Mouse (Mus musculus) cerebellum, adult 2 months (tissue): ENCODE results near the gene Cox16. TPM values are rescaled to one million over a fixed set of nuclear protein-coding genes. Genes with fewer than 3 reads are reported as not detected.
"Not testable (repeated sequence)": the region's sequence is repeated elsewhere in the genome, so short reads cannot be mapped to it uniquely, and the experiment has no call there.

Experiments used
- DNase-seq, 2 experiments: peaks; one replicate each; pipeline ENCODE4 v3.0.0; 2021
- H3K27ac ChIP-seq: fragments of 200-500 bp; 2 replicates; pipeline ENCODE4 v1.5.1; 2012; ENCODE audit warnings: low read length, control low read depth, inconsistent platforms; ENCODE audit not compliant: insufficient read depth
- H3K27me3 ChIP-seq: fragments of 200-500 bp; 2 replicates; pipeline ENCODE4 v1.6.1; 2012; ENCODE audit warnings: inconsistent platforms, mild to moderate bottlenecking, low read length, moderate library complexity; ENCODE audit not compliant: control insufficient read depth, insufficient read depth
- H3K4me1 ChIP-seq: fragments of 200-500 bp; 2 replicates; pipeline ENCODE4 v1.6.1; 2011; ENCODE audit warnings: low read length; ENCODE audit not compliant: control insufficient read depth, insufficient read depth
- H3K4me3 ChIP-seq: fragments of 200-500 bp; replicated peaks from 2 replicates; pipeline ENCODE3; 2011; ENCODE audit warnings: mild to moderate bottlenecking, low read depth, low read length, control low read depth; ENCODE audit not compliant: insufficient read depth
- CTCF ChIP-seq: fragments of 200-500 bp; IDR thresholded peaks from 2 replicates; pipeline ENCODE4 v1.5.1; 2011; ENCODE audit warnings: low read depth, mild to moderate bottlenecking, control low read depth, low read length, moderate library complexity, borderline replicate concordance; ENCODE audit not compliant: insufficient read depth
- POLR2A ChIP-seq: fragments of 200-500 bp; IDR thresholded peaks from 2 replicates; pipeline ENCODE4 v1.6.1; 2011; ENCODE audit warnings: low read length, control low read depth, borderline replicate concordance; ENCODE audit not compliant: insufficient read depth
- WGBS: fragments of 180-500 bp; shearing (Covaris S2); methylation state at CpG from one replicate; pipeline ENCODE4 v1.1.7; 2018; 5-methylcytosine and 5-hydroxymethylcytosine counted together
- polyA plus RNA-seq: library from polyadenylated mRNA; depleted of rRNA; stranded (reverse); fragments of >200 nt; gene quantifications from 2 replicates; pipeline ENCODE4 v1.2.3, GENCODE M21; 2012; rRNA removed

Cox16 gene
- polyA plus RNA-seq = 63.1 and 70.0 TPM in 2 replicates

DNA sequence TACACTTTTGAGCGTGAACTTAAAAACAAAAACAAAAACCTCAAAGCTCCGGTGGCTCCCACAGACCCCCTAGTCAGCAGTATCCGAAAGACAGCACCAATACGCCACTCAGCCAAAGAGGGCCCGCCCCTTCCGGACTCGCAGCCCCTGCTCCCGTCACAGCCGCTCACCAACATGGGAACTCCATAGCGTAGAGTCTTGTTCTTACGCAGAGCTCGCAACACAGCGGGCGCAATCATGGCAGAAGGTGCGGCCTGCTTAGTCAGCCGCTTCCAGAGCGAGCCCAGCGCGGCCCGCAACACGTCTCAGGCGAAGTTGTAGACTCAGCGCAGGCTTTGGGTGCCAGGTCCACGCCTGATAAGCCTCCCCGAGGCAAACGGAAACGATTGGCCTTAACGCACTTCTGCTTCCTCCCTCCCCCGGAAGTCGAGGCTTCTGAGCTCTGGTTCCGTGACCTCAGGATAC lies at the start of gene Cox16:
Gene Cox16 (minus strand): TSS at position 401 of the 465 bp plus-strand sequence.
- Histone ChIP-seq H3K4me1 (no peaks in the 10 kb centered on the region), H3K27ac (peak within 1 kb of the TSS; percentile 81), H3K4me3 (peak within 1 kb of the TSS; percentile 82), H3K27me3 (no peaks in the 10 kb centered on the region)
- TF ChIP-seq POLR2A = peak; percentile 70; the same call in 1 of the 2 replicates
- TF ChIP-seq CTCF = no peak
- under 1% methylated on average over 31 of the region's 31 CpGs for WGBS
- DNase-seq = peak; percentile 87 to 91

DNA sequence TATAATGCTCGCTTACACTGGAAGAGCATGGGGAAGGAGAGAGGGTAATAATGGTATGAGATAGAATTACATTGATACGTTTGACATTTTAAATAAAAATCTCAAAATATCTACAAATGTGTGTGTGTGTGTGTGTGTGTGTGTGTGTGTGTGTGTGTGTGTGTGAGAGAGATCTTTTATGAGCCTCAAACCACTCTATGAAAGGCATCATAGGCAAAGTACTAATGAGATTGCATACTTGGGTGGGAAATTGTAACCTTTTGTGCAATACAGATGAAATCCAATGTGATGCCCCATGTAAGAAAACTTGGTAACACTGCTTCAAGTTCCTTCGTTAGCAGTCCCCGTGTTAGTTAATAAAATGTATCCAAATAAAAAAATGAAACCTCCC lies 48.1 kb upstream of the Cox16 start:
- no peak for TF ChIP-seq POLR2A
- H3K27ac ChIP-seq = no peak overlapping the region
- H3K27me3 ChIP-seq = no peaks in the 10 kb centered on the region
- peak overlapping the region; percentile 85 for H3K4me3 ChIP-seq
- no peak for DNase-seq
- H3K4me1 ChIP-seq = no peaks in the 10 kb centered on the region
- 29% methylated on average over 4 of the region's 4 CpGs for WGBS

- TF ChIP-seq CTCF (no peak), POLR2A (peak; percentile 80; the same call in 1 of the 2 replicates)
- Histone ChIP-seq H3K27me3 (no peaks in the 10 kb centered on the region), H3K4me1 (no peaks in the 10 kb centered on the region), H3K27ac (peak within 1 kb of the TSS; percentile 61), H3K4me3 (peak within 1 kb of the TSS; percentile 85)
- peak; percentile 91 to 92 for DNase-seq
- under 1% methylated on average over 46 of the region's 46 CpGs for WGBS
Measured at GRCm38 (mm10) chr12:81532316-81533028, 47.5 kb upstream of the Cox16 start, which contains the start of the genes Gm20498 and Synj2bp. Gm20498 (minus strand) TSS chr12:81532905. Synj2bp (minus strand) TSS chr12:81532911.

DNA sequence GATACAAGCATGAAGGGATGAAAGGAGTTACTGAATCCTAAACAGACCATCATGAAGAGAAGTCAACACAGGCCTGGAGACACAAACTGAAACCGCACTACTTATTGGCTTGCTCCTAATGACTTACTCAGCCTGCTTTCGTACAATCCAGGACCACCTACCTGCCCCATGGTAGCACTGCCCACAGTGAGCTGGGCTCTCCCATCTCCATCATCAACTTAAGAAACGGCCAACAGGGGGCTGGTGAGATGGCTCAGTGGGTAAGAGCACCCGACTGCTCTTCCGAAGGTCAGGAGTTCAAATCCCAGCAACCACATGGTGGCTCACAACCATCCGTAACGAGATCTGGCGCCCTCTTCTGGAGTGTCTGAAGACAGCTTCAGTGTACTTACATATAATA lies 45.7 kb upstream of the Cox16 start:
- H3K4me1 ChIP-seq, H3K27me3 ChIP-seq, H3K27ac ChIP-seq, DNase-seq, H3K4me3 ChIP-seq: not testable (repeated sequence)
- WGBS = 67% methylated on average over 7 of the region's 8 CpGs

GRCm38 (mm10) chr12:81496906-81497305 lies 12.0 kb upstream of the Cox16 start:
- not testable (repeated sequence) for DNase-seq, H3K4me3 ChIP-seq, H3K27me3 ChIP-seq, H3K4me1 ChIP-seq, H3K27ac ChIP-seq
- WGBS = 94% methylated on average over 9 of the region's 9 CpGs

DNA sequence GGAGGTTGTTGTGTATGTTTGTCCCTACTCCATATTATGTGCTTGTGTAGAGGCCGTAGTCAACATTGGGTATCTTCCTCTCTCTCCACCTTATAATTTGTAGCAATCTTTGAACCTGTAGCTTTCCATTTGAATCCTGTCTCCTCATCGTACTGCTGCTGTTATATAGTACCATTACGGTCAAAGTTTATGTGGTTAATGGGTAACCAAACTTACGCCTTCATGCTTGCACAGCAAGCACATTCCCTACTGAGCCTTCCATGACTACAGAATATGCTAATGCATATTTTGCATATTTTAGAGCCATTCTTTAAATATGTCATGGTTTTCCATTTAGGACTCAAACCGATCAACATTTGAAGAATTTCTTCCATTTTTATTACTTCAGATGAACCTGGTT lies 5.6 kb upstream of the Cox16 start:
- TF ChIP-seq CTCF (no peak), POLR2A (no peak)
- Histone ChIP-seq H3K4me3 (no peak overlapping the region), H3K4me1 (no peaks in the 10 kb centered on the region), H3K27me3 (no peaks in the 10 kb centered on the region), H3K27ac (no peak overlapping the region)
- WGBS = 94% methylated on average over 5 of the region's 5 CpGs
- DNase-seq = no peak

- Histone ChIP-seq H3K4me1 (no peaks in the 10 kb centered on the region), H3K27ac (no peak overlapping the region), H3K27me3 (no peaks in the 10 kb centered on the region), H3K4me3 (peak overlapping the region; percentile 82)
- no peak for TF ChIP-seq POLR2A
- TF ChIP-seq CTCF = no peak
- WGBS = 52% methylated on average over 6 of the region's 6 CpGs
- peak in 1 of 2 experiments; percentile 25 for DNase-seq
Measured at GRCm38 (mm10) chr12:81485311-81485710, 384 bp upstream of the Cox16 start.

- TF ChIP-seq CTCF = no peak
- TF ChIP-seq POLR2A = no peak
- H3K27me3 ChIP-seq = no peaks in the 10 kb centered on the region
- 1% methylated on average over 7 of the region's 7 CpGs for WGBS
- no peak for DNase-seq
- H3K27ac ChIP-seq = no peak overlapping the region
- peak overlapping the region; percentile 82 for H3K4me3 ChIP-seq
- H3K4me1 ChIP-seq = no peaks in the 10 kb centered on the region
Measured at GRCm38 (mm10) chr12:81484212-81484611, 715 bp downstream of the Cox16 start.
